In the genomic region with DNA sequence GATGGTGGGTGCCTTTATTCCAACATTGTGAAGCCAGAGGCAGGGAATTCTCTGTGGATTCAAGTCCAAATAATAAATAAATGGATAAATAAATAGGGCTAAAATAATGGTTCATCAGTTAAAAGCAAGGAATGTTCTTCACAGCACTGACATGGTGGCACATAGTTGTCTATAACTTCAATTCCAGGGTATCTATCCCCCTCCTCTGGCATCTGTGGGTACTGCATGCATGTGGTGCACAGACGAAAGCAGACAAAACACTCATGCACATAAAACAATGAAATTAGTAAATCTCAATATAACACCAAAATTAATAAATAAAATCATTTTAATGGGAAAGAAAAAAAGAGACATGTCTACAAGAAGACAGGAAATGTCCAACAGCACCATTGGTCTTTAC, we compare ENCODE assay signal across 17 mouse cellular contexts. TPM values are rescaled to one million over a fixed set of nuclear protein-coding genes. Genes with fewer than 3 reads are reported as not detected.
DNase-seq lines count a peak whose midpoint lies in the region; ATAC-seq and TF ChIP-seq lines count a peak whose summit lies in the region.
"Had no signal": no experiment of that assay in that cellular context is flagged by ENCODE, and none has a peak within 500 bp of the region (broad histone marks: within the 10 kb centered on the region; RNA-seq: fewer than 3 reads in every experiment).

No protein-coding gene starts in this region.

- H3K36me3 ChIP-seq in liver, postnatal 0 days (replicated peaks; ENCODE audit: insufficient read depth, low read length), result no peaks in the 10 kb centered on the region
- H3K36me3 ChIP-seq in liver, embryonic 11.5 days (ENCODE audit: control insufficient read depth, insufficient read depth, low read length), result no peaks in the 10 kb centered on the region
- H3K36me3 ChIP-seq in ES-Bruce4 (ENCODE audit: control insufficient read depth, insufficient read depth, low read length, poor library complexity, severe bottlenecking), result no peaks in the 10 kb centered on the region
- H3K36me3 ChIP-seq: liver, embryonic 15.5 days; stomach, embryonic 15.5 days had no signal

- H3K4me2 ChIP-seq in liver, postnatal 0 days (ENCODE audit: low read depth, low read length), result no peak overlapping the region
- no peak overlapping the region for H3K4me2 ChIP-seq in liver, embryonic 11.5 days
- H3K4me2 ChIP-seq: heart, embryonic 11.5 days; liver, embryonic 15.5 days; stomach, embryonic 15.5 days had no signal

- no peak overlapping the region for H3K4me3 ChIP-seq in liver, postnatal 0 days (ENCODE audit: low read depth, low read length)
- no peak overlapping the region for H3K4me3 ChIP-seq in liver, embryonic 11.5 days (ENCODE audit: low read depth, low read length)
- H3K4me3 ChIP-seq in ES-Bruce4 (ENCODE audit: low read depth, low read length), result no peak overlapping the region
- H3K4me3 ChIP-seq: gastrocnemius, adult 2 months; liver, embryonic 15.5 days; stomach, embryonic 15.5 days had no signal

- no peak overlapping the region for H3K9ac ChIP-seq in liver, postnatal 0 days (replicated peaks)
- H3K9ac ChIP-seq in liver, embryonic 11.5 days (ENCODE audit: low read depth, low read length), result no peak overlapping the region
- no peak overlapping the region for H3K9ac ChIP-seq in ES-Bruce4 (ENCODE audit: low read depth, poor library complexity, severe bottlenecking)
- H3K9ac ChIP-seq: liver, embryonic 15.5 days; stomach, embryonic 15.5 days had no signal

- H3K4me1 ChIP-seq in liver, postnatal 0 days (ENCODE audit: insufficient read depth), result no peaks in the 10 kb centered on the region
- H3K4me1 ChIP-seq in liver, embryonic 11.5 days (replicated peaks; ENCODE audit: control insufficient read depth, insufficient read depth, low read length), result no peaks in the 10 kb centered on the region
- no peaks in the 10 kb centered on the region for H3K4me1 ChIP-seq in ES-Bruce4 (ENCODE audit: control insufficient read depth, insufficient read depth, low read length)
- H3K4me1 ChIP-seq: liver, embryonic 15.5 days; stomach, embryonic 15.5 days had no signal

- 66% methylated on average over 1 of the region's 1 CpGs for WGBS in liver, postnatal 0 days (ENCODE audit: insufficient replicate concordance)
- 76% methylated on average over 1 of the region's 1 CpGs for WGBS in liver, embryonic 11.5 days

- TF ChIP-seq CTCF in liver, postnatal 0 days (IDR thresholded peaks at IDR 0.05; ENCODE audit: low read depth), result peak; percentile 49
- TF ChIP-seq CTCF in ES-Bruce4 (IDR thresholded peaks at IDR 0.05; ENCODE audit: low read depth, low read length), result peak; percentile 4

- H3K27ac ChIP-seq in liver, postnatal 0 days (ENCODE audit: low read depth), result no peak overlapping the region
- H3K27ac ChIP-seq in liver, embryonic 11.5 days (ENCODE audit: low read depth, low read length), result no peak overlapping the region
- H3K27ac ChIP-seq in ES-Bruce4 (ENCODE audit: insufficient read depth, low read length), result no peak overlapping the region
- H3K27ac ChIP-seq: gastrocnemius, adult 2 months; liver, embryonic 15.5 days; stomach, embryonic 15.5 days had no signal

- H3K9me3 ChIP-seq in liver, postnatal 0 days (ENCODE audit: low read length), result no peaks in the 10 kb centered on the region
- no peaks in the 10 kb centered on the region for H3K9me3 ChIP-seq in liver, embryonic 11.5 days (ENCODE audit: control insufficient read depth, low read length)
- no peaks in the 10 kb centered on the region for H3K9me3 ChIP-seq in ES-Bruce4 (replicated peaks; ENCODE audit: control insufficient read depth, insufficient read depth, low read length, poor library complexity, severe bottlenecking)
- H3K9me3 ChIP-seq: liver, embryonic 15.5 days; stomach, embryonic 15.5 days had no signal

- ATAC-seq in liver, postnatal 0 days, result no peak
- ATAC-seq in liver, embryonic 11.5 days (replicated peaks; ENCODE audit: low FRiP score), result no peak
- peak; percentile 73; the same call in 1 of the 2 replicates for ATAC-seq in megakaryocyte progenitor cell, adult 5-6 weeks (replicated peaks; ENCODE audit: poor library complexity)
- ATAC-seq: intestine, embryonic 16.5 days had no signal

- no peak for TF ChIP-seq EP300 in liver, postnatal 0 days (IDR thresholded peaks at IDR 0.05; ENCODE audit: low read depth)
- no peak for TF ChIP-seq EP300 in ES-Bruce4 (IDR thresholded peaks at IDR 0.05; ENCODE audit: insufficient read depth, low read depth, low read length)

- TF ChIP-seq POLR2A in ES-Bruce4 (IDR thresholded peaks at IDR 0.05; ENCODE audit: insufficient read depth, low read length), result no peak

- DNase-seq in embryo, embryonic 11.5 days (ENCODE audit: low read depth, low spot score), result peak; percentile 2
- DNase-seq in embryo, embryonic 11 days, result no peak
- DNase-seq in liver, postnatal 0 days, result peak; percentile 17
- no peak for DNase-seq in liver, embryonic 11.5 days (ENCODE audit: low spot score)
- no peak for DNase-seq in urinary bladder, postnatal 25 days (ENCODE audit: low spot score)
- no peak for DNase-seq in cerebellum, adult 11-12 months
- DNase-seq: adrenal gland, postnatal 10 days; cerebellum, adult 11 months; gastrocnemius, adult 2 months; heart, postnatal 4 days; right cerebral cortex, postnatal 4 days had no signal

- no peaks in the 10 kb centered on the region for H3K27me3 ChIP-seq in liver, postnatal 0 days (ENCODE audit: insufficient read depth, low read length)
- H3K27me3 ChIP-seq in liver, embryonic 11.5 days (replicated peaks; ENCODE audit: control insufficient read depth, insufficient read depth, low read length), result no peaks in the 10 kb centered on the region
- H3K27me3 ChIP-seq in ES-Bruce4 (ENCODE audit: control insufficient read depth, insufficient read depth, low read length, poor library complexity, severe bottlenecking), result no peaks in the 10 kb centered on the region
- H3K27me3 ChIP-seq: liver, embryonic 15.5 days; stomach, embryonic 15.5 days had no signal

RNA-seq across cellular contexts. Expression of a gene that starts 54.3 kb away (rescaled TPM):
- 18.6 and 20.3 TPM in 2 replicates for polyA plus RNA-seq in liver, postnatal 0 days (2015; fragmentation: Nextera tagmentation; extraction: Ambion mirVana)
- polyA plus RNA-seq in liver, embryonic 11.5 days (2014; fragmentation: Nextera tagmentation; extraction: Ambion mirVana), result 42.9 and 44.5 TPM in 2 replicates
- polyA plus RNA-seq in ES-Bruce4 (2011; ENCODE audit: insufficient read depth, insufficient read length, low read depth, missing spikeins), result 19.3 and 19.9 TPM in 2 replicates
- 120 and 123 TPM in 2 replicates for total RNA-seq in megakaryocyte progenitor cell, adult 5-6 weeks (2015)
- 71.5 and 79.3 TPM in 2 replicates for total RNA-seq in megakaryocyte progenitor cell, adult 5-6 weeks (2017)

Comparison
In these comparisons a context has a peak if more than half of its experiments do, and no peak if none do; other contexts are left out.
1. DNase-seq: peak in embryo, embryonic 11.5 days (single experiment) and liver, postnatal 0 days (single experiment); none in embryo, embryonic 11 days (single experiment), liver, embryonic 11.5 days (single experiment), urinary bladder, postnatal 25 days (single experiment) and cerebellum, adult 11-12 months (single experiment).